In genomic region chr1:180289788-180290187, GRCm38 (mm10) we compare ENCODE assay signal across 19 mouse cellular contexts. TPM values are rescaled to one million over a fixed set of nuclear protein-coding genes. Genes with fewer than 3 reads are reported as not detected.
DNase-seq lines count a peak whose midpoint lies in the region; ATAC-seq and TF ChIP-seq lines count a peak whose summit lies in the region.
"Had no signal": no experiment of that assay in that cellular context is flagged by ENCODE, and none has a peak within 500 bp of the region (broad histone marks: within the 10 kb centered on the region; RNA-seq: fewer than 3 reads in every experiment).

No protein-coding gene starts in this region.

- H3K27ac ChIP-seq in intestine, embryonic 15.5 days, result no peak overlapping the region
- H3K27ac ChIP-seq in intestine, embryonic 16.5 days (ENCODE audit: low read length), result no peak overlapping the region
- 0 out of 2 replicates have a peak overlapping the region, but pooled peaks have one; percentile 6 for H3K27ac ChIP-seq in lung, embryonic 15.5 days
- H3K27ac ChIP-seq in bone marrow, adult 2 months (ENCODE audit: control insufficient read depth, insufficient read depth, low read depth, low read length, poor library complexity), result peak overlapping the region; percentile 78
- peak overlapping the region; percentile 27; the same call in 1 of the 2 replicates for H3K27ac ChIP-seq in limb, embryonic 10.5 days
- H3K27ac ChIP-seq: embryonic facial prominence, embryonic 12.5 days; forebrain, embryonic 15.5 days had no signal

- H3K9ac ChIP-seq in intestine, embryonic 15.5 days, result no peak overlapping the region
- H3K9ac ChIP-seq in intestine, embryonic 16.5 days (ENCODE audit: low read depth, low read length), result no peak overlapping the region
- H3K9ac ChIP-seq in lung, embryonic 15.5 days, result no peak overlapping the region
- H3K9ac ChIP-seq: embryonic facial prominence, embryonic 12.5 days; forebrain, embryonic 15.5 days; heart, embryonic 12.5 days had no signal

- ATAC-seq in intestine, embryonic 15.5 days, result 0 out of 2 replicates have a peak, but pooled peaks have one; percentile 13
- no peak for ATAC-seq in intestine, embryonic 16.5 days
- no peak for ATAC-seq in lung, embryonic 15.5 days (ENCODE audit: borderline replicate concordance, extremely low read depth, low FRiP score, low TSS enrichment)
- ATAC-seq: activated CD4-positive, CD25-positive, alpha-beta regulatory T cell, adult 4 months; forebrain, embryonic 15.5 days; hindbrain, embryonic 16.5 days had no signal

- peak overlapping the region; percentile 36; the same call in 1 of the 2 replicates for H3K4me2 ChIP-seq in intestine, embryonic 15.5 days (replicated peaks)
- H3K4me2 ChIP-seq in intestine, embryonic 16.5 days (ENCODE audit: low read depth, low read length), result no peak overlapping the region
- H3K4me2 ChIP-seq in lung, embryonic 15.5 days, result no peak overlapping the region
- H3K4me2 ChIP-seq: embryonic facial prominence, embryonic 12.5 days; forebrain, embryonic 15.5 days; heart, embryonic 12.5 days had no signal

- no peak for TF ChIP-seq POLR2A in bone marrow, adult 2 months (IDR thresholded peaks at IDR 0.05; ENCODE audit: borderline replicate concordance, control insufficient read depth, low read depth, low read length)

- H3K36me3 ChIP-seq in intestine, embryonic 15.5 days, result no peaks in the 10 kb centered on the region
- H3K36me3 ChIP-seq in intestine, embryonic 16.5 days (ENCODE audit: control insufficient read depth, insufficient read depth, low read length), result no peaks in the 10 kb centered on the region
- no peaks in the 10 kb centered on the region for H3K36me3 ChIP-seq in lung, embryonic 15.5 days
- H3K36me3 ChIP-seq in limb, embryonic 10.5 days, result no peaks in the 10 kb centered on the region
- H3K36me3 ChIP-seq: embryonic facial prominence, embryonic 12.5 days; forebrain, embryonic 15.5 days; heart, embryonic 12.5 days had no signal

- 42% methylated on average over 5 of the region's 5 CpGs for WGBS in intestine, embryonic 15.5 days
- 46% methylated on average over 5 of the region's 5 CpGs for WGBS in intestine, embryonic 16.5 days
- 59% methylated on average over 5 of the region's 5 CpGs for WGBS in lung, embryonic 15.5 days
- WGBS in bone marrow, adult 2 months, result 43% methylated on average over 5 of the region's 5 CpGs
- WGBS in limb, embryonic 10.5 days, result 83% methylated on average over 5 of the region's 5 CpGs

- no peaks in the 10 kb centered on the region for H3K9me3 ChIP-seq in intestine, embryonic 15.5 days
- no peaks in the 10 kb centered on the region for H3K9me3 ChIP-seq in intestine, embryonic 16.5 days (ENCODE audit: control insufficient read depth, low read length)
- no peaks in the 10 kb centered on the region for H3K9me3 ChIP-seq in lung, embryonic 15.5 days
- no peaks in the 10 kb centered on the region for H3K9me3 ChIP-seq in limb, embryonic 10.5 days (replicated peaks)
- H3K9me3 ChIP-seq: embryonic facial prominence, embryonic 12.5 days; forebrain, embryonic 15.5 days; heart, embryonic 12.5 days had no signal

- H3K4me3 ChIP-seq in intestine, embryonic 15.5 days (replicated peaks), result no peak overlapping the region
- no peak overlapping the region for H3K4me3 ChIP-seq in intestine, embryonic 16.5 days (ENCODE audit: low read length)
- no peak overlapping the region for H3K4me3 ChIP-seq in lung, embryonic 15.5 days
- peak overlapping the region; percentile 56 for H3K4me3 ChIP-seq in bone marrow, adult 2 months (replicated peaks; ENCODE audit: control insufficient read depth, low read depth, low read length)
- no peak overlapping the region for H3K4me3 ChIP-seq in limb, embryonic 10.5 days
- H3K4me3 ChIP-seq: embryonic facial prominence, embryonic 12.5 days; forebrain, embryonic 15.5 days; heart, embryonic 12.5 days had no signal

- H3K27me3 ChIP-seq in intestine, embryonic 15.5 days (replicated peaks), result no peaks in the 10 kb centered on the region
- H3K27me3 ChIP-seq in intestine, embryonic 16.5 days (replicated peaks; ENCODE audit: control insufficient read depth, insufficient read depth, low read length), result no peaks in the 10 kb centered on the region
- H3K27me3 ChIP-seq in lung, embryonic 15.5 days, result no peaks in the 10 kb centered on the region
- no peaks in the 10 kb centered on the region for H3K27me3 ChIP-seq in limb, embryonic 10.5 days (ENCODE audit: low read depth, poor library complexity, severe bottlenecking)
- H3K27me3 ChIP-seq: CH12.LX; embryonic facial prominence, embryonic 12.5 days; forebrain, embryonic 15.5 days; Patski had no signal

- TF ChIP-seq CTCF in bone marrow, adult 2 months (IDR thresholded peaks at IDR 0.05; ENCODE audit: control insufficient read depth, insufficient read depth, low read length), result no peak

- peaks cover 21% of the 10 kb centered on the region for H3K4me1 ChIP-seq in intestine, embryonic 15.5 days (replicated peaks)
- peaks cover 15% of the 10 kb centered on the region for H3K4me1 ChIP-seq in intestine, embryonic 16.5 days (ENCODE audit: control insufficient read depth, insufficient read depth, low read length)
- H3K4me1 ChIP-seq in lung, embryonic 15.5 days, result peaks cover 28% of the 10 kb centered on the region
- peaks cover 3% of the 10 kb centered on the region; the same call in 1 of the 2 replicates for H3K4me1 ChIP-seq in bone marrow, adult 2 months (ENCODE audit: control insufficient read depth, insufficient read depth, low read length)
- peaks cover 39% of the 10 kb centered on the region for H3K4me1 ChIP-seq in limb, embryonic 10.5 days
- H3K4me1 ChIP-seq: forebrain, embryonic 15.5 days had no signal

- DNase-seq in lung, postnatal 36 days, result no peak
- no peak for DNase-seq in limb, embryonic 10.5 days (ENCODE audit: low spot score)
- DNase-seq in right cerebral cortex, postnatal 25 days, result no peak
- DNase-seq in layer of hippocampus, postnatal 36 days, result no peak
- DNase-seq: adrenal gland, postnatal 25 days; cerebellum, adult 8-10 months; cerebellum, postnatal 14 days; gastrocnemius, postnatal 10 days had no signal

RNA-seq across cellular contexts. Expression of gene Psen2, which starts 26.6 kb away (rescaled TPM):
- 16.0 and 21.6 TPM in 2 replicates for polyA plus RNA-seq in intestine, embryonic 15.5 days (2015; fragmentation: Nextera tagmentation; extraction: Ambion mirVana)
- 22.6 and 25.2 TPM in 2 replicates for polyA plus RNA-seq in intestine, embryonic 16.5 days (2015; fragmentation: Nextera tagmentation; extraction: Ambion mirVana)
- polyA plus RNA-seq in lung, embryonic 15.5 days (2015; fragmentation: Nextera tagmentation; extraction: Ambion mirVana), result 10.3 and 10.4 TPM in 2 replicates
- polyA plus RNA-seq in bone marrow, adult 2 months (2011; ENCODE audit: insufficient read depth, insufficient read length, low replicate concordance, missing spikeins), result 43.0 and 58.1 TPM in 2 replicates
- 6.7 and 7.1 TPM in 2 replicates for polyA plus RNA-seq in limb, embryonic 10.5 days (2016; fragmentation: Nextera tagmentation; extraction: Ambion mirVana)
- total RNA-seq in layer of hippocampus, postnatal 36 days (2021), result 10 to 100 TPM; 18.8 to 21.0 TPM

RNA-seq across cellular contexts. Expression of gene Itpkb, which starts 40.5 kb away (rescaled TPM):
- 6.9 and 8.2 TPM in 2 replicates for polyA plus RNA-seq in intestine, embryonic 15.5 days (2015; fragmentation: Nextera tagmentation; extraction: Ambion mirVana)
- 5.1 TPM in 2 replicates for polyA plus RNA-seq in intestine, embryonic 16.5 days (2015; fragmentation: Nextera tagmentation; extraction: Ambion mirVana)
- polyA plus RNA-seq in lung, embryonic 15.5 days (2015; fragmentation: Nextera tagmentation; extraction: Ambion mirVana), result 9.9 and 10.9 TPM in 2 replicates
- polyA plus RNA-seq in bone marrow, adult 2 months (2011; ENCODE audit: insufficient read depth, insufficient read length, low replicate concordance, missing spikeins), result 11.4 and 18.1 TPM in 2 replicates
- 6.2 and 10.1 TPM in 2 replicates for polyA plus RNA-seq in limb, embryonic 10.5 days (2016; fragmentation: Nextera tagmentation; extraction: Ambion mirVana)
- total RNA-seq in layer of hippocampus, postnatal 36 days (2021), result 10 to 100 TPM; 24.2 to 25.2 TPM

Comparison
In these comparisons a context has a peak if more than half of its experiments do, and no peak if none do; other contexts are left out.
1. H3K27ac ChIP-seq: peak in lung, embryonic 15.5 days (single experiment), bone marrow, adult 2 months (single experiment) and limb, embryonic 10.5 days (single experiment); none in intestine, embryonic 15.5 days (single experiment) and intestine, embryonic 16.5 days (single experiment).